Mouse (Mus musculus) embryonic stem cell, embryonic (primary cell): ENCODE data around the gene Dnase1l3.

ENCODE experiments used
- CTCF ChIA-PET, 4 experiments: fragments of 300-600 bp in 2 of 4; fragments of 350-600 bp in 2 of 4; sonication (Branson Sonifier 250); formaldehyde crosslinking; loops; one replicate each; lab custom pipeline; 2022; ENCODE audit warnings: inconsistent platforms in 2 of 4; lab: Charles Lee
- POLR2A ChIA-PET, 4 experiments: fragments of 300-600 bp in 2 of 4; fragments of 350-600 bp in 2 of 4; sonication (Branson Sonifier 250); formaldehyde crosslinking; loops; one replicate each; lab custom pipeline; 2022; ENCODE audit warnings: antibody characterized with exemption in 4 of 4, inconsistent platforms in 1 of 4; lab: Charles Lee

Dnase1l3 gene

GRCm38 (mm10) chr14:7994271-7994767 lies at the start of gene Dnase1l3:
TSS of gene Dnase1l3 (minus strand) at chr14:7994573.
- POLR2A ChIA-PET, result interaction anchor here in 3 of 4 experiments (0.6 to 1.7 kb wide), 6 partner anchors 17 to 202 kb away, joined by 3 to 12 read pairs (median 3); no protein-coding TSS in a partner anchor
- CTCF ChIA-PET, result interaction anchor here (0.5 to 3.4 kb wide), 26 partner anchors 8 to 203 kb away, joined by 3 to 32 read pairs (median 4); partner anchors contain the start of genes Abhd6 (in 1 of the 4), Flnb (in 1 of the 4) and Gm26661 (in 1 of the 4)

- POLR2A ChIA-PET, result interaction anchor here in 2 of 4 experiments (0.6 to 6.1 kb wide), 7 partner anchors 12 to 176 kb away, joined by 3 to 33 read pairs (median 3); partner anchors contain the start of gene Gm45521 (in 1 of the 2)
Observed at GRCm38 (mm10) chr14:8042577-8042976, 48.2 kb upstream of the Dnase1l3 start.

GRCm38 (mm10) chr14:8042120-8042519 lies 47.7 kb upstream of the Dnase1l3 start:
- ChIA-PET POLR2A (interaction anchor here in 2 of 4 experiments (0.7 to 6.1 kb wide), 5 partner anchors 11 to 176 kb away, joined by 3 to 33 read pairs (median 5); partner anchors contain the start of gene Gm45521 (in 1 of the 2)), CTCF (interaction anchor here in 2 of 4 experiments (1.3 to 1.4 kb wide), 2 partner anchors 45 kb away, joined by 4 to 5 read pairs; no protein-coding TSS in a partner anchor)

More at GRCm38 (mm10) chr14:8042577-8042976, 48.2 kb upstream of the Dnase1l3 start:
- CTCF ChIA-PET, result interaction anchor here in 2 of 4 experiments (1.3 to 1.4 kb wide), 2 partner anchors 45 kb away, joined by 4 to 5 read pairs; no protein-coding TSS in a partner anchor

- CTCF ChIA-PET, result interaction anchor here in 2 of 4 experiments (1.0 to 1.2 kb wide), 2 partner anchors 44 to 315 kb away, joined by 3 read pairs; no protein-coding TSS in a partner anchor
- POLR2A ChIA-PET, result interaction anchor here in 3 of 4 experiments (0.6 to 6.1 kb wide), 8 partner anchors 10 to 46 kb away, joined by 3 to 33 read pairs (median 5); no protein-coding TSS in a partner anchor
Observed at GRCm38 (mm10) chr14:8040911-8041678, 46.7 kb upstream of the Dnase1l3 start.

GRCm38 (mm10) chr14:8040179-8040578 lies 45.8 kb upstream of the Dnase1l3 start:
- CTCF ChIA-PET, result interaction anchor here in 3 of 4 experiments (0.6 to 1.2 kb wide), 3 partner anchors 43 to 485 kb away, joined by 3 read pairs; no protein-coding TSS in a partner anchor
- POLR2A ChIA-PET, result interaction anchor here in 3 of 4 experiments (0.5 to 6.1 kb wide), 8 partner anchors 9 to 296 kb away, joined by 3 to 33 read pairs (median 3); no protein-coding TSS in a partner anchor

- CTCF ChIA-PET, result no interaction called here
- POLR2A ChIA-PET, result no interaction called here
Observed at GRCm38 (mm10) chr14:8038791-8039448, 44.5 kb upstream of the Dnase1l3 start.

GRCm38 (mm10) chr14:8038150-8038549 lies 43.8 kb upstream of the Dnase1l3 start:
- ChIA-PET CTCF (interaction anchor here in 1 of 4 experiments (1.0 kb wide), 1 partner anchor 76 kb away, joined by 3 read pairs; no protein-coding TSS in a partner anchor), POLR2A (no interaction called here)

- POLR2A ChIA-PET, result interaction anchor here in 1 of 4 experiments (1.3 kb wide), 1 partner anchor 12 kb away, joined by 3 read pairs; no protein-coding TSS in a partner anchor
- CTCF ChIA-PET, result interaction anchor here in 1 of 4 experiments (1.4 to 1.5 kb wide), 2 partner anchors 39 to 92 kb away, joined by 4 to 8 read pairs; no protein-coding TSS in a partner anchor
Observed at GRCm38 (mm10) chr14:8036406-8036805, 42.0 kb upstream of the Dnase1l3 start.

GRCm38 (mm10) chr14:8035951-8036350 lies 41.6 kb upstream of the Dnase1l3 start:
- ChIA-PET POLR2A (interaction anchor here in 1 of 4 experiments (1.3 kb wide), 1 partner anchor 12 kb away, joined by 3 read pairs; no protein-coding TSS in a partner anchor), CTCF (interaction anchor here in 1 of 4 experiments (1.5 kb wide), 1 partner anchor 39 kb away, joined by 8 read pairs; no protein-coding TSS in a partner anchor)

- POLR2A ChIA-PET, result no interaction called here
- CTCF ChIA-PET, result interaction anchor here in 1 of 4 experiments (0.5 kb wide), 1 partner anchor 354 kb away, joined by 3 read pairs; no protein-coding TSS in a partner anchor
Observed at GRCm38 (mm10) chr14:8034561-8034960, 40.2 kb upstream of the Dnase1l3 start.

GRCm38 (mm10) chr14:8032087-8032944 lies 37.9 kb upstream of the Dnase1l3 start:
- CTCF ChIA-PET, result interaction anchor here in 1 of 4 experiments (1.1 kb wide), 1 partner anchor 35 kb away, joined by 4 read pairs; no protein-coding TSS in a partner anchor
- POLR2A ChIA-PET, result interaction anchor here in 1 of 4 experiments (0.6 to 1.5 kb wide), 4 partner anchors 22 to 255 kb away, joined by 3 read pairs; no protein-coding TSS in a partner anchor

GRCm38 (mm10) chr14:8030535-8030934 lies 36.2 kb upstream of the Dnase1l3 start:
- ChIA-PET POLR2A (interaction anchor here in 2 of 4 experiments (0.6 to 1.0 kb wide), 2 partner anchors 12 to 265 kb away, joined by 3 to 6 read pairs; no protein-coding TSS in a partner anchor), CTCF (interaction anchor here in 2 of 4 experiments (1.5 to 1.8 kb wide), 2 partner anchors 33 kb away, joined by 5 to 6 read pairs; no protein-coding TSS in a partner anchor)

GRCm38 (mm10) chr14:8029752-8030151 lies 35.4 kb upstream of the Dnase1l3 start:
- ChIA-PET POLR2A (interaction anchor here in 3 of 4 experiments (0.6 to 1.6 kb wide), 5 partner anchors 25 to 270 kb away, joined by 3 to 5 read pairs (median 3); no protein-coding TSS in a partner anchor), CTCF (interaction anchor here in 3 of 4 experiments (0.8 to 1.8 kb wide), 3 partner anchors 13 to 32 kb away, joined by 4 to 6 read pairs (median 5); no protein-coding TSS in a partner anchor)

- ChIA-PET POLR2A (interaction anchor here in 1 of 4 experiments (1.6 kb wide), 1 partner anchor 27 kb away, joined by 3 read pairs; no protein-coding TSS in a partner anchor), CTCF (interaction anchor here in 2 of 4 experiments (0.6 to 1.8 kb wide), 2 partner anchors 31 to 189 kb away, joined by 3 to 4 read pairs; no protein-coding TSS in a partner anchor)
Observed at GRCm38 (mm10) chr14:8028086-8028485, 33.7 kb upstream of the Dnase1l3 start.

- ChIA-PET CTCF (no interaction called here), POLR2A (interaction anchor here in 1 of 4 experiments (0.6 kb wide), 1 partner anchor 24 kb away, joined by 4 read pairs; the partner anchor contains the start of gene Abhd6)
Observed at GRCm38 (mm10) chr14:8026769-8027531, 32.6 kb upstream of the Dnase1l3 start.
